Mouse (Mus musculus) brain, embryonic 14.5 days (tissue): ENCODE data around the gene Camta1.

Experiments used
- CTCF ChIP-seq: fragments of 200-500 bp; IDR thresholded peaks from 2 replicates; pipeline ENCODE4 v1.5.1; 2012; ENCODE audit warnings: inconsistent platforms, mild to moderate bottlenecking, moderate library complexity, borderline replicate concordance; ENCODE audit not compliant: insufficient read depth, insufficient read length; ENCODE audit errors: extremely low read depth
- POLR2A ChIP-seq: fragments of 200-500 bp; IDR thresholded peaks from 2 replicates; pipeline ENCODE4 v1.6.1; 2012; ENCODE audit warnings: mild to moderate bottlenecking, inconsistent platforms, borderline replicate concordance; ENCODE audit not compliant: poor library complexity, insufficient read depth, insufficient read length, severe bottlenecking; ENCODE audit errors: extremely low read depth

DNA sequence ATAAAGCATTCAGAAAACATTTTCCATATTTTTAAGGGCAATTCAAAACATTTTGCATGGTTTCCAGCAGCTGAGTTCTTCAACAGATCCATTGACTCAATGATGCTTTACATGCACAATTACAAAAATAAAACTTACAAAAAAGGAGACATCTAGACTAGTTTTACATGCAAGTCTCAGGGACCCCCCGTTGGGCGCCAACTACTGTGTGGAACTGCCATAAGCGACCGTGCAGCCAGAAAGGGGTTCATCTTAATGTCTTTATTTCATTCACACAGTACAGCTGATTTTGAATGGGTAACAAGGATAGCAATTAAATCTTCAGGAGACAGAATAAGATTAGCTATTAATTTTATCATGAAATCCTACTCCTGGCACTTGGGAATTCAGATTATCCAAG lies 802.1 kb downstream of the Camta1 start:
- no peak for TF ChIP-seq CTCF
- TF ChIP-seq POLR2A = no peak
